Mouse (Mus musculus) embryonic fibroblast, embryonic 13.5 days (primary cell): ENCODE results near the gene Eif3l.

Experiments used
- CTCF ChIP-seq: IDR thresholded peaks from 2 replicates; pipeline ENCODE4 v1.5.1; 2011; ENCODE audit warnings: mild to moderate bottlenecking, control low read depth, low read length, moderate library complexity, borderline replicate concordance; ENCODE audit not compliant: insufficient read depth
- POLR2A ChIP-seq: IDR thresholded peaks from 2 replicates; pipeline ENCODE4 v1.6.1; 2011; ENCODE audit warnings: low read depth, mild to moderate bottlenecking, control low read depth, low read length, moderate library complexity

DNA sequence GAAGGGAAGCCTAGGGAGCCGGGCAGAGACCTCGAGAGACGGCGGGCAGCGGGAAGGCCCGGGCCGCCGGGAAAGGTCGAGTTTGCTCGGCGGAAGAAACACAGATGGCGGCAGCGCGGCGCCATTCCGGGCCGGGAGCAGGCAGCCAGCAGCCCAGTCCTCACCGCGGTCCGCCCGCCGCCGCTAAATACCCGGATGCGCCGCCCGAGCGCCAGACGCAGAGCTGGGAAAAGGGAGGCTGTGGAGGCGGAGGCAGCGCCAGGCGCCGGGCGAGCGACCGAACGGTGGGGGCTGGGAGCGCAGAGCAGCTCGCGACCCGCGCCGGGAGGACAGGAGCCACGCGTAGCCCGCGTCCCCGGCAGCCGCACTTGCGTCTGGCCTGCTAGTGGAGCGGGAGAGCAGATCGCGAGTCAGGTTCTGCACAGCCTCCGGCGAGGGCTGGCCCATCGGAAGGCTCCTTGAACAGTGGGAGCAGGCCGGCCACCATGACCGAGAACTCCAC lies 46.7 kb upstream of the Eif3l start, which contains the start of gene H1f0:
- no peak for TF ChIP-seq CTCF
- TF ChIP-seq POLR2A: peak; percentile 94
